Mouse (Mus musculus) liver, embryonic 14.5 days (tissue): ENCODE results near the gene Edem2. TPM values are rescaled to one million over a fixed set of nuclear protein-coding genes. Genes with fewer than 3 reads are reported as not detected.

ENCODE experiments used
- ATAC-seq: fragments of 200-750 bp; cut with Nextera tagmentation; 2 replicates; pipeline ENCODE4 v1.8.0; 2017; ENCODE audit warnings: moderate number of reproducible peaks, mild to moderate bottlenecking, moderate library complexity; ENCODE audit not compliant: insufficient read depth
- DNase-seq, 3 experiments: peaks; one replicate each; pipeline ENCODE4 v3.0.0-alpha.2; 2012 to 2013; ENCODE audit warnings: low read depth in 3 of 3, low spot score in 3 of 3
- H3K27ac ChIP-seq: fragments of 300-500 bp; sonication (generic); 2 replicates; pipeline ENCODE4 v1.5.1; 2014; ENCODE audit warnings: moderate library complexity, mild to moderate bottlenecking, control low read depth, inconsistent platforms
- H3K27me3 ChIP-seq: fragments of 300-500 bp; sonication (generic); 2 replicates; pipeline ENCODE4 v1.6.1; 2014; ENCODE audit warnings: mild to moderate bottlenecking, low read length, moderate library complexity; ENCODE audit not compliant: control insufficient read depth, insufficient read depth
- H3K36me3 ChIP-seq: fragments of 300-500 bp; sonication (generic); replicated peaks from 2 replicates; pipeline ENCODE4 v1.6.1; 2014; ENCODE audit warnings: low read depth; ENCODE audit not compliant: control insufficient read depth, insufficient read depth
- H3K4me1 ChIP-seq, 2 experiments: fragments of 200-500 bp in 1 of 2; fragments of 300-500 bp in 1 of 2; sonication (generic) in 1 of 2; replicated peaks; 2 replicates each; pipeline ENCODE4 v1.6.1; 2012 to 2014; ENCODE audit warnings: antibody characterized with exemption in 1 of 2, inconsistent platforms in 1 of 2, low read length in 1 of 2; ENCODE audit not compliant: control insufficient read depth in 2 of 2, insufficient read depth in 2 of 2
- H3K4me2 ChIP-seq: fragments of 300-500 bp; sonication (generic); 2 replicates; pipeline ENCODE4 v1.6.1; 2014; ENCODE audit warnings: low read depth, mild to moderate bottlenecking, control low read depth, moderate library complexity
- H3K4me3 ChIP-seq, 2 experiments: fragments of 200-500 bp in 1 of 2; fragments of 300-500 bp in 1 of 2; sonication (generic) in 1 of 2; 2 replicates each; pipeline ENCODE4 v1.5.1; 2012 to 2014; ENCODE audit warnings: low read depth in 2 of 2, low read length in 2 of 2, mild to moderate bottlenecking in 2 of 2, control low read depth in 1 of 2, inconsistent platforms in 1 of 2, moderate library complexity in 1 of 2; ENCODE audit not compliant: insufficient read depth in 1 of 2
- H3K9ac ChIP-seq: fragments of 300-500 bp; sonication (generic); replicated peaks from 2 replicates; pipeline ENCODE4 v1.6.1; 2014; ENCODE audit warnings: mild to moderate bottlenecking, control low read depth, moderate library complexity
- H3K9me3 ChIP-seq: fragments of 300-500 bp; sonication (generic); 2 replicates; pipeline ENCODE4 v1.6.1; 2016; ENCODE audit warnings: low read length, mixed read lengths; ENCODE audit not compliant: control insufficient read depth
- CTCF ChIP-seq: IDR thresholded peaks from 2 replicates; pipeline ENCODE4 v1.5.1; 2016; ENCODE audit warnings: antibody characterized with exemption, low read depth, control low read depth
- EP300 ChIP-seq: IDR thresholded peaks from 2 replicates; pipeline ENCODE4 v1.6.1; 2016; ENCODE audit warnings: antibody characterized with exemption, low read depth
- WGBS: fragments of 180-500 bp; shearing (Covaris S2); extraction: QIAGEN DNeasy Blood & Tissue Kit; methylation state at CpG from one replicate; pipeline ENCODE4 v1.1.7; 2014; ENCODE audit not compliant: insufficient replicate concordance; 5-methylcytosine and 5-hydroxymethylcytosine counted together
- polyA plus RNA-seq, 2 experiments: library from polyadenylated mRNA; depleted of rRNA in 1 of 2; stranded (reverse) in 1 of 2; unstranded in 1 of 2; fragments of >200 nt; fragmentation: Nextera tagmentation in 1 of 2; extraction: Ambion mirVana in 1 of 2; gene quantifications; 2 replicates each; pipeline versions ENCODE4 v1.2.1 to v1.2.3; 2012 to 2014

The Edem2 gene
- polyA plus RNA-seq, 2 experiments = 13.9 to 21.2 TPM

- no peak overlapping the region for H3K9ac ChIP-seq
- H3K4me3 ChIP-seq = no peak overlapping the region
- 49% methylated on average over 13 of the region's 13 CpGs for WGBS
- no peak overlapping the region for H3K27ac ChIP-seq
- no peak overlapping the region for H3K4me2 ChIP-seq
- peak; percentile 28 to 55 (median 38) for DNase-seq
- H3K27me3 ChIP-seq = no peaks in the 10 kb centered on the region
- no peak for ATAC-seq
- no peaks in the 10 kb centered on the region for H3K4me1 ChIP-seq
- TF ChIP-seq EP300 (no peak), CTCF (peak; percentile 70)
- H3K36me3 ChIP-seq = no peaks in the 10 kb centered on the region
- no peaks in the 10 kb centered on the region for H3K9me3 ChIP-seq
Measured at GRCm38 (mm10) chr2:155764679-155765418, 35.6 kb upstream of the Edem2 start.

DNA sequence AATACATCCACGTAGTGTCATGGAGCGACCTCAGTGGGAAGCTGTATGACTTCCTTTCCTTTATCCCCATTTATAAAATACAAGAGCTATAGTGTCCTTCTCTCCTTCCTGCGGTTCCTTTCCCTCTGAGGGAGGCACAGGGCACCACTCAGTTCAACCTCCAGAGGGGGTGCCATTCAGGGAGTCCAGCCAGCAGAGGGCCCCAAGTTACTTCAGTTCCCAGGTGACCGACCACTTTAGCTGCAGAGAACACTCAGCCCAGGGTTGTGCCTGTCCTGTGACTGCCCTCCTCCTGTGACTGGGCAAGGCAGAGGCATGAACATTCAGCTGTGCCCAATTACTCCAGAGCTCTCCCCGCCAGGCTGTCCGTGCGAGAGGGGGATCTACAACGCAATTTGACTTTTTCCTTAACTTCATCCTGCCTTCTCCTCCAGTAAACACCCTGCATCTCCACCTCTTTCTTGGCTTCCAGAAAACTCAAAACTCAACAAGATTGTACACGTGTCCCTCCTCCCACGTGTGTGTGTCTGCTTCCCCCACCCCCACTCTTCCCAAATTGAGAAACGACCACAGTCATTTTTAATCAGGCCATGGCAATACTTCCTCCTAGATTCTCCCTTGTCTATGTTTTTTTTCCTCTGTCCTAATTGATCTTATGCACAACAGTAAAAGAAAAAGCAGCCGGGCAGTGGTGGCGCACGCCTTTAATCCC is 27.7 kb upstream of the Edem2 start:
- Histone ChIP-seq H3K9ac (no peak overlapping the region), H3K4me3 (no peak overlapping the region), H3K9me3 (no peaks in the 10 kb centered on the region), H3K36me3 (no peaks in the 10 kb centered on the region), H3K27ac (no peak overlapping the region), H3K27me3 (no peaks in the 10 kb centered on the region), H3K4me1 (no peaks in the 10 kb centered on the region), H3K4me2 (no peak overlapping the region)
- 45% methylated on average over 14 of the region's 14 CpGs for WGBS
- TF ChIP-seq EP300 (no peak), CTCF (peak; percentile 60)
- no peak for ATAC-seq
- no peak for DNase-seq

DNA sequence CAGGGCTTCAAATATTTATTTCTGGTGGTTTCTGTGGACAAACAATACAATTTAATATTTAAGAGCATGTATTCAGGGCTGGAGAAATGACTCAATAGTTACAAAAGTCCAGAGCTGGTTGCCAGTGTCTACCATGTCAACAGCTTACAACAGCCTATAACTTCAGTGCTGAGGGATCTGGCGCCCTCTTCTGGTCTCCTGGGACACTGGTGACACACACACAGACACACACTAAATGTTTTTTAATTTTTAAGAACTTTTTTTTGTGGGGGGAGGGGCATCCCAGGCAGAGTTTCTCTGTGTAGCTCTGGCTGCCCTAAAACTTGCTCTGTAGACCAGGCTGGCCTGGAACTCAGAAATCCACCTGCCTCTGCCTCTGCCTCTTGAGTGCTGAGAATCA is 26.5 kb upstream of the Edem2 start:
- DNase-seq = peak; percentile 36 to 46 (median 44)
- Histone ChIP-seq H3K4me2 (no peak overlapping the region), H3K27me3 (peaks cover 9% of the 10 kb centered on the region; the same call in 1 of the 2 replicates), H3K9ac (no peak overlapping the region), H3K4me3 (no peak overlapping the region), H3K4me1 (no peaks in the 10 kb centered on the region), H3K36me3 (no peaks in the 10 kb centered on the region), H3K9me3 (no peaks in the 10 kb centered on the region), H3K27ac (no peak overlapping the region)
- 0% methylated on average over 1 of the region's 1 CpGs for WGBS
- ATAC-seq = no peak
- TF ChIP-seq EP300 (no peak), CTCF (peak; percentile 68)

DNA sequence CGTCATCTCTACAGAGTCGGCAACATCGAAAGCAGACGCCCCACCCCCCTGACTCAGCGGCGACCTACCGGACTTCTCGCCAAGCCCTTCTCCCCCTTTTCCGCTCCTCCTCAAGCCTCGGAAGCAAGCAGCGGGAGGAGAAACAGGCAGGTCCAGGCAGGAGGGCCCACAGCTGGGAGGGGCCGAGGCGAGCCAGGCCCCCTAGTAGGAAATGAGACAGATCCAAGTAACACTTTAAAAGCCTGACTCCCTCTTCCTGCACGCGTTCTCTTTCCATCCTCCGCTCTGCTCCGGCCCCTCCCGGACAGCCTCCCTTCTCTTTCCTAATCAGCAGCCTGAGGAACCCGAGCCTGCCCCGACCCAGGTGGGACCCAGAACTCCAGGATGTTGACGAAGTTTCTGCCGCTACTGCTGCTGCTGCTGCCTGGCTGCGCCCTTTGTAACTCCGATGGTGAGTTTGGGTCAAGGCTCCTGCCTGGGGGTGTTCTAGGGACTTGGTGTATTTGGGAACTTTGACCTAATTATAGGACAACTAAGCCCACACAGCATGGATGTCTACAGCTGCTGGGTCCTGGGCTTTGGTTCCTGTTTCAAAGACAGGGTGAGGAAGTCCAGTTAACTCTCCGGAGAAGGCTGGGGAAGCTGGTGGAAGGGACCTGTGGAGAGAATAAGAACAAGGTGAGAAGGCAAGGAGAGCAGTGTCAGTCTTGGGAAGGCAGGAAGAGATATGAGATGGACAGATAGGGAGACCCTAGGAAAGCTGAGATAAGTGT is 21.9 kb upstream of the Edem2 start, which contains the start of gene Procr:
Gene Procr (plus strand): TSS at position 104 of the 773 bp plus-strand sequence.
- Histone ChIP-seq H3K27ac (no peak within 1 kb of the TSS), H3K36me3 (no peaks in the 10 kb centered on the region), H3K9ac (no peak within 1 kb of the TSS), H3K9me3 (no peaks in the 10 kb centered on the region), H3K4me3 (peak within 1 kb of the TSS; percentile 14 to 18; a peak in 3 of 4 replicates), H3K4me2 (peak within 1 kb of the TSS; percentile 35), H3K4me1 (no peaks in the 10 kb centered on the region), H3K27me3 (peaks cover 9% of the 10 kb centered on the region; the same call in 1 of the 2 replicates)
- WGBS = 3% methylated on average over 24 of the region's 25 CpGs
- ATAC-seq = no peak
- TF ChIP-seq CTCF (no peak), EP300 (no peak)
- DNase-seq = no peak

DNA sequence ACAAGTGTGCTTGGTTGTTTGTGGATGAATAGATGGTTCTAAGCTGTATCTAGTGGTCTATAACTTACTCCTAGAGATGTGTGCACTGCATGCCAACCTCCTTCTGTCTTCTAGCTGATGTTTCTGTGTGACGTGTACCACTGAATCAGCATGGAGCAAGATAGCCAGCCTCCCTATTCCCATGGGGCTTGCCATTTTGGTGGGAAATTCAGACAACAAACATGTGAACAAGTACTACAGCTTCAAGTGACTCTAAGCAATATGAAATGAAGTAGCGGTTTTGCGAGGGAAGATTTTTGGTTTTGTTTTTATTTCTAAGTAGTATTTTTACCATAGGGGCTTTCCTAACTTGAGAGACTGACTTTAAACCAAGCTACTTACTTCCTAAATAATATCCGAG is 20.1 kb upstream of the Edem2 start:
- no peak for DNase-seq
- 70% methylated on average over 4 of the region's 4 CpGs for WGBS
- no peak overlapping the region for H3K27ac ChIP-seq
- no peak overlapping the region for H3K9ac ChIP-seq
- H3K4me2 ChIP-seq = no peak overlapping the region
- H3K27me3 ChIP-seq = peaks cover 12% of the 10 kb centered on the region
- TF ChIP-seq EP300 = no peak
- TF ChIP-seq CTCF = no peak
- no peaks in the 10 kb centered on the region for H3K9me3 ChIP-seq
- no peak for ATAC-seq
- H3K4me3 ChIP-seq = no peak overlapping the region
- H3K36me3 ChIP-seq = no peaks in the 10 kb centered on the region
- H3K4me1 ChIP-seq = no peaks in the 10 kb centered on the region
